Mouse (Mus musculus): ENCODE data around the gene Tstd2. TPM values are rescaled to one million over a fixed set of nuclear protein-coding genes. Genes with fewer than 3 reads are reported as not detected.

Tstd2 gene
- polyA plus RNA-seq, 1 experiment from 2014 or later = 59.5 TPM

DNA sequence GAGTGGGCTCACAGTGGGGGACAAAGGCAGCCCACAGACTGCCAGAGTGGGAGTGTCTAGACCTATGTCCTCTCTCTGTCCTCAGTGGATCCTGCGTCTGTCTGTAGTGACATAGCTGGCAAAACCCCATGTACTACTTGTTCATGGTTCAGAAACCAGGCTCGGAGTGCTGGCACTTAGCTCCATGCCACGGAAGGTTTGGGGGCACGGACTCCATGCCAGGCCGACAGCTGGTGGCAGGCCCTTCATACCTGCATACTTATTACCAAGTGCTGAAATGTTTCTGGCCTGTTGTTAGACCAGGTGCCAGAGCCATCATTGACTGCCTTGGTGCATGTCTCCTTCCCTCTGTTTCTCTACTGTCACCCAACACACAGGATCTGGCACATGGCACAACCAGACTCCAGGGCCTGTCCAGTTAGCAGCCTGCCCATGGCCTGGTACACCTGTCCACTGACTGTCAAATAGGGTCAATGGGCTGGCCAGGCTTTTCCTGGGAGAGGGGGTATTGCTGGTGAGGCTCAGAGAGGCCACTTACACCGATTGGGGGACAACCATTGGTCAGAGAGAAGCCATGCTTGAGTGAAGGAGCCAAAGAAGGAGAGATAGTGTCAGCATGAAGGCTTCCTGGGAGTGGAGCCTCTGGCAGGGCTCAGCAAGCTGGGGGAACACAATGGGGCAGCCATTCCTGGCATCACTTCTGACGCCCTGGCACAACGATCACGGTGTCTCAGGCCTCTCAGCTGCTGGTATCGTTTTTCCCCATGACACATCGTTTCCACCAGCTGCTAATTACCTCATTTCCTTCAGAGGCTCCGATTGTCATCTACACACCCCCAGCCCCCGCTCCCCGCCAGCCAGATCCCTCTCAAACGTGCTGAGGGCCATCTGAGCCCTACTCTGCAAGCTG is 43.3 kb downstream of the Tstd2 start:
- Histone ChIP-seq H3K9me3 (no peaks in the 10 kb centered on the region), H3K4me2 (replicated peaks) (no peak overlapping the region), H3K4me3 (no peak overlapping the region), H3K4me1 (peaks cover 14% of the 10 kb centered on the region), H3K9ac (replicated peaks) (no peak overlapping the region), H3K36me3 (no peaks in the 10 kb centered on the region), H3K27ac (replicated peaks) (no peak overlapping the region), H3K27me3 (no peaks in the 10 kb centered on the region)
- WGBS = 82% methylated on average over 15 of the region's 15 CpGs
- ATAC-seq (ENCODE audit: low FRiP score, low read depth) = no peak

DNA sequence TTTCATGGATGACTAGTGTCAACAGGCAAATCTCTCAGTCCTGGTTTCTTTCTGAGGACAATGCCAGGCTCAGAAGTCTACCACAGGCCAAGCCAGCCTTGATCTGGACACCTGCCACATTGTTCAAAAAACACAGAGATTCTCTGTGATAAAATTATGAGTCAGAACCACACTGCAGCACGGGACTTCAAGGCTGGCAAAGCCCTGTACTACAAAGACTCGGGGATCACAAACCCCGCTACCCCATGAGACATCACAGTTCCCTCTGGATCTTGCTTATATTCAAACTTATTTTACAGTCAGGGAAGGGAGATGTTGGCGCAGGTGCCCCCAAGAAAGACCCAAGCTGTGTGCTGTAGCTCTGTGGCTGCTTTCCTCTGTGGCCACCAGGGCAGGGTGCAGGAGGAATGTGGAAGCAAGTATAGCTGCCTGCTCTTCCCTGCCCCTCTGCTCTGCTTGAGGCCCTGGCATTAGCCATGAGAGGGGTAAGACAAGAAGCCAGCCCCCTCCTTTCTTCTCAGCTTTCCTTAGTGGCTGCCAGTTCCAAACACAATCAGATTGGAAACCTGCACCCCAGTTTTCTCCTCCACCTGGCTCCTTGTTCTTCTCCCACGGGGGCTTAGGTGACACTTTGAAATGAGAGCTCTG is 45.9 kb downstream of the Tstd2 start:
- ATAC-seq (ENCODE audit: low FRiP score, low read depth) = no peak
- no peaks in the 10 kb centered on the region for H3K27me3 ChIP-seq
- no peaks in the 10 kb centered on the region for H3K36me3 ChIP-seq
- H3K4me1 ChIP-seq = peaks cover 14% of the 10 kb centered on the region
- WGBS = 88% methylated on average over 5 of the region's 5 CpGs
- H3K4me3 ChIP-seq = no peak overlapping the region
- no peaks in the 10 kb centered on the region for H3K9me3 ChIP-seq
- no peak overlapping the region for H3K9ac ChIP-seq (replicated peaks)
- H3K27ac ChIP-seq (replicated peaks) = no peak overlapping the region
- H3K4me2 ChIP-seq (replicated peaks) = no peak overlapping the region

DNA sequence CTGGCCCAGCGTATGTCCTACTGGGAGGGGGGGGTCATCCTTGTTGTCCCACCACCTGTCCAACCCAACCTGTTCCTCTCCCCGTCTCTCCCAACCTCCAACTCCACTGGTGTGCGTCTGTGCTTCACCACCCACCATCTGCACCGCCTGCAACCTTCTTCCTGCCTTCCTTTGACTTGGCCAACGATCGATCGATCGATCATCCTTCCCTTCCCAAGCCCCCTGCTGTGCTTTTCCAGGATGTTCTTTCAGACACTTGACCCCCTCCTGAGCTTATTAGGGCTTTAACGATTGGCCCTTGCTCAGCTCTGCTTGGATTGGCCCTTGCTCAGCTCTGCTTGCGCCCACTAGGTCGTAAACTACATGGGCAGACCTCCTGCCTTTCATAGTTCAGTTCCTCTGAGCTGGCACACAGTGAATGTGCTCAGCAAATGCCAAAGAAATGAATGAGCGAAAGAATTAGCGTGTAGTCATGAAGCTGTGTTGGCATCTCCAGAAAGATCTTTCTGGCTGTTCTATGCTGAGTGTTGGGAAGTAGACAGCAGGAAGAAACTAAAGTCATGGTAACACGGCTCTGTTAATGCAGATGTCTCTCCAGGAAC is 48.9 kb downstream of the Tstd2 start:
- no peak overlapping the region for H3K4me2 ChIP-seq (replicated peaks)
- no peaks in the 10 kb centered on the region for H3K36me3 ChIP-seq
- no peaks in the 10 kb centered on the region for H3K27me3 ChIP-seq
- H3K9ac ChIP-seq (replicated peaks) = no peak overlapping the region
- no peak for ATAC-seq (ENCODE audit: low FRiP score, low read depth)
- peaks cover 16% of the 10 kb centered on the region; the same call in 1 of the 2 replicates for H3K4me1 ChIP-seq
- H3K9me3 ChIP-seq = no peaks in the 10 kb centered on the region
- 87% methylated on average over 14 of the region's 14 CpGs for whole genome bisulfite sequencing
- no peak overlapping the region for H3K4me3 ChIP-seq
- H3K27ac ChIP-seq (replicated peaks) = no peak overlapping the region

DNA sequence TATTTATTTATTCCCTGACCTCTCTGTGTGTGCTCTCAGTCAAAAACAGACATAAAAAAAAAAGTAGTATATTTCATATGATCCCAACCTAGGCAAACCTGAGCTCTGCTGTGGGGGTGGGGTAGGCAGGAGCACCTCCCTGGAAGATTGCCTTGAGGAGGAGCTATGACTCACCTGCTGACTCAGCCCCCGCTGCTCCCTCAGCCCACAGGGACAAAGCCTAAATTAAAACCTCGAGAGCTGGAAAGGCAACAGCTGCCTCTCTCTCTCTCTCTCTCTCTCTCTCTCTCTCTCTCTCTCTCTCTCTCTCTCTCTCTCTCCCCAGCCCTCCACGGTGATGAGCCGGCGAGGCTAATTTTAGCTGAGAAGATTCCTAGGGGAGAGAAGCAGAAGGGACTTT is 50.6 kb downstream of the Tstd2 start:
- WGBS = 50% methylated on average over 5 of the region's 5 CpGs

DNA sequence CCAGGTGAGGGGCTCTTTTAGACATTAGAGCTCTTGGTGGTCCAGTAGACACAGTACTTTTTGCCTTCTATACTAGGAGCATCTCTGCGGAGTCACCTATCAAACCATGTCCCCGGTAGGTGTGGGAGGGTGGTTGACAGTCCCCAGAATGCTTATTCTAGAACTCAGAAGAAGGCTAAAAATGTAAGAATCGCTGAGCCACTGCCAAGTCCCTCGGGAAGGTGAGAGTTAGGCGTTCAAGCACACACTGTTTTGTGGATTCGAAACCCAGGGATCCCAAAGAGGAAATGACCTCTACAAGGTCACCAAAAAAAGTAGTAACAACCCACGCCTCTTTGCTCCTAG is 51.1 kb downstream of the Tstd2 start:
- no peak overlapping the region for H3K27ac ChIP-seq (replicated peaks)
- H3K4me2 ChIP-seq (replicated peaks) = no peak overlapping the region
- no peaks in the 10 kb centered on the region for H3K27me3 ChIP-seq
- H3K9ac ChIP-seq (replicated peaks) = no peak overlapping the region
- no peaks in the 10 kb centered on the region for H3K9me3 ChIP-seq
- no peak for ATAC-seq (ENCODE audit: low FRiP score, low read depth)
- no peaks in the 10 kb centered on the region for H3K36me3 ChIP-seq
- H3K4me3 ChIP-seq = no peak overlapping the region
- peaks cover 7% of the 10 kb centered on the region; the same call in 1 of the 2 replicates for H3K4me1 ChIP-seq
- 88% methylated on average over 7 of the region's 7 CpGs for WGBS

More for the DNA sequence above, 50.6 kb downstream of the Tstd2 start:
- H3K4me2 ChIP-seq (replicated peaks) = no peak overlapping the region
- H3K9ac ChIP-seq (replicated peaks) = no peak overlapping the region
- no peak for ATAC-seq (ENCODE audit: low FRiP score, low read depth)
- no peaks in the 10 kb centered on the region for H3K9me3 ChIP-seq
- H3K27ac ChIP-seq (replicated peaks) = no peak overlapping the region
- H3K4me1 ChIP-seq = peaks cover 7% of the 10 kb centered on the region; the same call in 1 of the 2 replicates
- no peaks in the 10 kb centered on the region for H3K36me3 ChIP-seq
- no peak overlapping the region for H3K4me3 ChIP-seq
- no peaks in the 10 kb centered on the region for H3K27me3 ChIP-seq

DNA sequence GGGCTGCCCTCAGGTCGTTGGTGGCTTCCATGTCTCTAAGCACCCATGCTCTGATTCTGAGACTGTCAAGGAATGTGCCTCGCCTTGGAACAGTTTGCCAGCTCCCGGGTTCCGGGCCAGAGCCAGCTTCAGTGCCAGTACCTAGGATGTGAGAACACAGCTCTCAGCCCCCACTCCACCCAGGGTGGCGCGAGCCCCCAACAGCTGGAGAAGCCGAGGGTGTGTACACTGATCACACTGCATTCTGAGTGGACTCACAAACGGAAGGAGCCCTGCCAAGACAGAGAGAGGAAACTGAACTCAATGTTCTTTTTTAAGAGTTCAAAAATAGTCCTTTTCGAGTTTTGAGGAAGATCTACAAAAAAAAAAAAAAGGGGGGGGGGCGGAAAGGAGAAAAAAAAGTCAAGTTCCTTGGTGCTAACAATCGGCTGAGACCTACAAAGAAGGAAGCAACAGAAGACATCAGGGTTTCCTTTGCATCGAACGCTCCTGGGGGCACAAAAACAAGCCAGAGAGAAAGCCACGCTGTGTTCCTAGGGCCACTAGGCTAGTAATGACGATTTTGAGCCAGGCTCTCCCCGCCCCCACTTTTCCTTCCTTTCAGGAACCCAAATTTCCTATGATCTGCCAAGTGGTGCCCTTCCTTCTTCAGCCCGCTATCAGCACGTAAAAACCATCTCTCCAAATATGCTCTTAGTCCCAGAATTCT is 51.6 kb downstream of the Tstd2 start:
- H3K36me3 ChIP-seq = no peaks in the 10 kb centered on the region
- WGBS = 85% methylated on average over 18 of the region's 18 CpGs
- no peak overlapping the region for H3K27ac ChIP-seq (replicated peaks)
- H3K9me3 ChIP-seq = no peaks in the 10 kb centered on the region
- H3K4me1 ChIP-seq = peaks cover 7% of the 10 kb centered on the region; the same call in 1 of the 2 replicates
- no peak for ATAC-seq (ENCODE audit: low FRiP score, low read depth)
- no peak overlapping the region for H3K4me3 ChIP-seq
- H3K27me3 ChIP-seq = no peaks in the 10 kb centered on the region
- no peak overlapping the region for H3K4me2 ChIP-seq (replicated peaks)
- no peak overlapping the region for H3K9ac ChIP-seq (replicated peaks)

DNA sequence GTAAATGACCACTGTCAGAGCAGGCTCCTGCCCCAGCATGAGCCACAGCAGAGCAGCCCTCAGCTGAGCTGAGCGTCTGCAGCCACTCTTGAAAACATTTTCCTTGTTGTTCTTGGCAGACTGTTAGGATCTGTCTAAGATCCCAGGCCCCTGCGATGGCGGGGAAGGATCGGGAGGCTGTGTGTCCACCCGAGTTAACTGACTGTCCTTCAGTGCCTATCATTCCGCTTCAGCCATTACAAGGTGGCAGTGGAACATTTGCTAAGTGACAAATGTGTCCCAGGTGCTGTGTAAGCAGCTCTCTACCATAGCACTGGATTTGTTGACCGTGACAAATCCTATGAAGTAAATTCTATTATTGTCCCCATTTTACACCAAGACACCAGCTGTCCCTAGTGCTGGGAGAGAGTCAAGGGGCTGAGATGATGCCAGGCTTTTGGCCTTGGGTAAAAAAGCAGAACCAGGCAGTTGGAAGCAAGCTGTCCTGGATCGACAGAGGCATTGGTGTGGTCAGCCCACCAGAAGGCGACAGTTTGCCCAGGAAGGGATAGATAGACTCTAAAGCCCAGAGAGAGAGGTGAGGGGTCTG is 53.2 kb downstream of the Tstd2 start:
- Histone ChIP-seq H3K4me2 (replicated peaks) (no peak overlapping the region), H3K4me3 (no peak overlapping the region), H3K9ac (replicated peaks) (no peak overlapping the region), H3K27ac (replicated peaks) (no peak overlapping the region), H3K9me3 (no peaks in the 10 kb centered on the region), H3K27me3 (no peaks in the 10 kb centered on the region), H3K4me1 (peaks cover 7% of the 10 kb centered on the region; the same call in 1 of the 2 replicates), H3K36me3 (no peaks in the 10 kb centered on the region)
- ATAC-seq (ENCODE audit: low FRiP score, low read depth) = no peak
- 58% methylated on average over 9 of the region's 9 CpGs for WGBS

DNA sequence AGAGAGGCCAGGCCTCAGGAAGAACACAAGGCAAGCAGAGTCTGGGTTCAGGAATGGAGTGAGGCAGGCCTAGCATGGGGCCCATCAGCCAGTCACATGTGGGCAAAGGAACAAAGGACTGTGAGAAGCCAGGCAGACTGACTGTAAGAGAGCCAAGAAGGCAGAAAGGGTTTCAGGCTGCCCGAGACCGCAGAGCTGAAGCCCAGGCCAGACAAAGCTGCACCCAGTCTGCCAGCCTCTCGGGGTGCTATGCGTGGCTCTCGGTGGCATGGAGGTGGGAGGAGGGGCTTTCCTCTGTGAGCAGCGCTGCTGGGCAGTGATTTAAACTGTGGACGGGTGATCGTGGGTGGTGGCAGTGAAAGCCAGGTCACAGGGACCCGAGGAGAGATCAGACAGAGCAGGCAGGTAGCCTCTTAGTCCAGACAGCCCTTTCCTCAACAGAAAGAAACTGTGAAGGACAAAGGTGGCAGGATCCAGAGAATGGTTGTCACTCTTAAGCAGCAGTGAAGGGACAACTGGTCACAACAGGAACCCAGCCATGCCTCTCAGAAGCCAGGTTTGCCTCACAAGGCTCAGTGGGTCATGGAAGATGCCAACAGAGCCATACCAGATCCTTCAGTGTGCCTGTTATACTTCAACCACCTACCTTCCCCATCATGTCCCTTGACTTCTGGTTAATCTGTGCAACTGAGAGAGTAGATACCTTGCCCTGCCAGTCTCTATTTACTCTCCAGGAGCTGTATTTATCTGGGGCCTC is 53.9 kb downstream of the Tstd2 start:
- Histone ChIP-seq H3K36me3 (no peaks in the 10 kb centered on the region), H3K9ac (replicated peaks) (no peak overlapping the region), H3K9me3 (no peaks in the 10 kb centered on the region), H3K4me2 (replicated peaks) (no peak overlapping the region), H3K27ac (replicated peaks) (no peak overlapping the region), H3K4me1 (peaks cover 7% of the 10 kb centered on the region; the same call in 1 of the 2 replicates), H3K27me3 (no peaks in the 10 kb centered on the region), H3K4me3 (no peak overlapping the region)
- no peak for ATAC-seq (ENCODE audit: low FRiP score, low read depth)
- WGBS = 64% methylated on average over 9 of the region's 9 CpGs

DNA sequence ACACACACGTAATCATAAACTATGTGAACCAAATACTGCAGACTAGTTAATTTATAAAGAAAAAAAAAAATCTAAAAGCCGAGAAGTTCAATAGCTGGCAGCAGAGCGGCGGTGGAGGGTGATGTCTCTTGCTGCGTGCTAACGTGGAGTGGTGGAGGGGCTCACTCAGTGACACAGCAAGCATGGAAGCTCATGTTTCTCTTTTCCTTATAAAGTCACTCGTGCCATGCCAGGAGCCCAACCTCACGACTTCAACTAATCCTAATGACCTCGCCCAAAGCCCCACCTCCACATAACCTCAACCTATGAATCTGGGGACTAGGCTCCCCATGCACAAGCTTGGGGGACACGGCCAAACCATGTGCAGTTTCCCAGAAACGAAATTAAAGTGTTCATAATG is 55.9 kb downstream of the Tstd2 start:
- H3K4me1 ChIP-seq = peaks cover 7% of the 10 kb centered on the region; the same call in 1 of the 2 replicates

DNA sequence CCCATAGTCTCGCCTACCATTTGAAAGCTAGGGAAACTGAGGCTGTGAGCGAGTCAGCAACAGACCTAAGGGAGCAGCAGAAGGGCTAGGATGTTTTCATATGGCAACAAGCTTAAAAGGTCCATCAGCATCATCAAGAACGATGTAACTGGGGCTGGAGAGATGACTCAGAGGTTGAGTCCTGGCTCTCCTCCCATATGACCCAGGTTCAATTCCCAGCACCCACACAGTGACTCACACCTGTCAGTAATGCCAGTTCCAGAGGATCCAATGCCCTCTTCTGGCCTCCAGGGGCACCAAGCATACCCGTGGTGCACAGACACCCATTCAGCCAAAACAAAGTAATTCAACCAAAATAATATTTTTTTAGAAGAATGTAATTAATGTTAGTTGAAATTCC is 58.2 kb downstream of the Tstd2 start:
- no peaks in the 10 kb centered on the region for H3K27me3 ChIP-seq
- H3K9me3 ChIP-seq = no peaks in the 10 kb centered on the region
- no peak overlapping the region for H3K4me3 ChIP-seq
- H3K4me1 ChIP-seq = peaks cover 6% of the 10 kb centered on the region; the same call in 1 of the 2 replicates
- WGBS = 82% methylated on average over 4 of the region's 4 CpGs
- no peak overlapping the region for H3K4me2 ChIP-seq (replicated peaks)
- no peaks in the 10 kb centered on the region for H3K36me3 ChIP-seq
- H3K9ac ChIP-seq (replicated peaks) = no peak overlapping the region
- ATAC-seq (ENCODE audit: low FRiP score, low read depth) = no peak
- H3K27ac ChIP-seq (replicated peaks) = no peak overlapping the region

More for the DNA sequence above, 55.9 kb downstream of the Tstd2 start:
- no peaks in the 10 kb centered on the region for H3K9me3 ChIP-seq
- WGBS = 82% methylated on average over 11 of the region's 11 CpGs
- H3K4me2 ChIP-seq (replicated peaks) = no peak overlapping the region
- no peak for ATAC-seq (ENCODE audit: low FRiP score, low read depth)
- H3K36me3 ChIP-seq = no peaks in the 10 kb centered on the region
- H3K27ac ChIP-seq (replicated peaks) = no peak overlapping the region
- H3K9ac ChIP-seq (replicated peaks) = no peak overlapping the region
- no peak overlapping the region for H3K4me3 ChIP-seq
- no peaks in the 10 kb centered on the region for H3K27me3 ChIP-seq

DNA sequence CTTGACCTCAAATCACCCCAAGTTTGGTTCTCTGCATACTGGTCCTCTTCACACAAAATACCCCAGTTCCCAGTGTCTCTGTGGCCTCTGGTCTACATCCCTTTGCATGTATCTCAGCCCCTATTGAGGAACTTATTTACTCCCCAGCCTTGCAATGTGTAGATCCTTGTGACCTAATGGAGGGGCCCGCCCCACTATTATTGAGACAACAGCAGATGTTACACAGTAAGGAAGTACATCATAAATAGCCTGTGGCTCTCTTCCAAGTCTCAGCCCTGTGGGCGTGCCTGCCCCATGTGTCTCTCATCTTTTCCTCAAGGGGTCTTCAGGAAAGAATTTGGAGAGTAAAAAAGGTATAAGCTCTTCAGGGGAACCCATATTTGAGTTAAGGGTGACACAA is 61.6 kb downstream of the Tstd2 start:
- no peak for ATAC-seq (ENCODE audit: low FRiP score, low read depth)
- no peaks in the 10 kb centered on the region for H3K9me3 ChIP-seq
- no peak overlapping the region for H3K4me2 ChIP-seq (replicated peaks)
- no peak overlapping the region for H3K4me3 ChIP-seq
- H3K36me3 ChIP-seq = no peaks in the 10 kb centered on the region
- no peaks in the 10 kb centered on the region for H3K4me1 ChIP-seq
- H3K9ac ChIP-seq (replicated peaks) = no peak overlapping the region
- H3K27ac ChIP-seq (replicated peaks) = no peak overlapping the region
- H3K27me3 ChIP-seq = no peaks in the 10 kb centered on the region
- WGBS = 86% methylated on average over 2 of the region's 2 CpGs
